Mouse (Mus musculus): ENCODE results near the gene Prkar1a.

DNA sequence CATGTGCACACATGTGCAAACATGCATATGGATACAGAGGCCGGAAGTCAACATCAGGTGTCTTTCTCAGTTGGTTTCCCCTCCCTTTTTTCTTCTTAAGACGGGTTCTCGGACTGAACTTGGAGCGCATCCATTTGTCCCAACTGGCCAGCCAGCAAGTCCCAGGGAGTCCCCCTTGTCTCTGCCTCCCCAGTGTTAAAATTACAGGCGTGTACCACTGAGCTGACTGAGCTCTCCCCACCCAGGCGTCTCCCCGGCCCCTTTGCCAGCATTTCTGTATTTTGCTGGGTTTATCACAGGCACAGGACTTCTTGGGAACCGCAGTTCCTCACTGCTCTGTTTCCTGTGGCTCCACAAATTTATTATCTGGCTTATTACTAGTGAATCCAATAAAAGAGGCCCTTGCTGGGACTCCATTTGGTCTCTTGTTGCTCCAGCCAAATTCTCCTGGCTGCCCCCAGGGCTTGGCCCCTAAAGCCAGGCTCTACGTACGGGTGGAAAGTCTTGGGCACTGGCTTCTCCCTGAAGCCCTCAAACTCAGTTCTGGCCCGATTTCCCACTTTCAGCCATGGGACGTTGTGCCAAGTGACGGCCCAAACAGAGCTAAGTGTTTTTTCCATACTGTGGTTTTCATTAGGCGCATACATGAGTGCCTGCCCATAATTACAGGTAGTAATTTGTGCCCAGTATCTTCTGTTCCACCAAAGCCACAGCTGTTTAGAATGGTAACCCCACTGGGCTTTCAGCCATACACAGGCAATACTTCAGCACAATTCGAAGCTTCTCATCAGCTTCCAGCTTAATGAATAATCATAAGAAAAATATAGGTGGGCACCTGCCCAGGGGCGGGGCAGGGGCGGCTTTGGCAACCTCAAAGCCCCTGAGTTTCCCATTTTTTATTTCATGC lies 65.4 kb downstream of the Prkar1a start:
- TF ChIP-seq USF1 (IDR thresholded peaks at IDR 0.05; ENCODE audit: low read depth) (no peak), REST (IDR thresholded peaks at IDR 0.05; ENCODE audit: insufficient read depth, insufficient read length) (no peak), TCF3 (IDR thresholded peaks at IDR 0.05; ENCODE audit: insufficient read length, low read depth) (no peak), POLR2A (IDR thresholded peaks at IDR 0.05; ENCODE audit: insufficient read length, low read depth) (no peak)
